Mouse (Mus musculus): ENCODE results near the gene Chrna9.

Chrna9 gene

GRCm38 (mm10) chr5:65934783-65935182 is at the start of gene Chrna9:
Gene Chrna9, plus strand, starts transcription at chr5:65934921.
- DNase-seq (ENCODE audit: low read depth, low spot score), result no peak

GRCm38 (mm10) chr5:65885699-65886443 is 48.9 kb upstream of the Chrna9 start:
- DNase-seq (ENCODE audit: low read depth, low spot score), result no peak

- no peak for DNase-seq (ENCODE audit: low read depth, low spot score)
Measured at GRCm38 (mm10) chr5:65888102-65888501, 46.6 kb upstream of the Chrna9 start.

- DNase-seq (ENCODE audit: low read depth, low spot score), result no peak
Measured at GRCm38 (mm10) chr5:65888998-65889397, 45.7 kb upstream of the Chrna9 start.

DNA sequence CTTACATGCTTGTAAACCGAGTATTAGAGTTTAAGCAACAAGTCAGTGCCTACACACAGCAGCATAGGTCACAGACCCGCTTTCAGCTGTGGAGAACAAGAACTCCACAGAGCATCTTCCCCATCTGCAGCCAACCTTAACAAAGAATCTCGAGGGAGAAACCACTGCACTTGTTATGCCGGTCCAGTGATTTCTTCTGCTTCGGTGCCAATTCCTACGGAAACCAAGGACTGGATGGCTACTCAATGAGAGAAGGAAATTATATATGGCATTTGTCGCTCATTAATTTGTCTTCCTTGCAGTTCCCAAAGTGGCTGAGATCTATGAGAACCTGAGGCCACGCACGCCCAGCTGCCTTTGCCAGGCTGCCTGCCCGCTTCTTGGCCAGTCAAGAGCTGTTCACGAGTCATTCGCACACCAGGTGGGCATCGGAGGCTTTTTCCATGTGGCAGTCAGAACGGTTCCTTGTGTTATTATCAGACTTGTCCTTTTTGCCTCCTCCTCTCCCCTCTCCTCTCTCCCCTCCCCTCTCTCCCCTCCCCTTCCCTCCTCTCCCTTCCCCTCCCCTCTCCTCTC is 43.4 kb upstream of the Chrna9 start:
- no peak for DNase-seq (ENCODE audit: low read depth, low spot score)

DNA sequence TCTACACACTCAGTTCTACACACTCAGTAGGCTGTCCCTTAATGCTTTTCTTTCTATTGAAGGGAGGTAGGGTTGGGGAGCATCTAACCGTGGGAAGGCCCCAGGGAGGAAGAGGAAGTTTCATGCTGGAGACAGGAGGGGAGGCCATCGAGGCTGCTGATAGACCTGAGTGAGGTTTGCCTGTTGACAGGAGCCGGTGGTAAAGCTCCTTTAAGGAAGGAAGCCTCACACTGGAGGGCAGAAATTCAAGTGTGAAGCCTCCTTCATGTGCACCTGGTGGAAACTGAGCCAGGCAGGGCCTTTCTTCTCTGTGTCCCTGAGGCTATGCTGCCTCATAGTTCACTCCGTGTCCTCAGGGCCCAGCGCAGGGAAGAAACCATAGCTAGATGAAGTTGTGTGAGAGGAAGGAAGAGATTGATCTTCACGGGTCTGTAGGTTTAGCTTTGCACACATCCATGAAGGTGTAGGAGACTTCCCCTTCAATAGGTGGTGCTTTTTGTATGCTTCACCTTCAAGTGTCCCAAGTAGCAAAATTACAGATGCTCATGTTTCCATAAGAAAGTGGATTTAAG is 39.5 kb upstream of the Chrna9 start:
- DNase-seq (ENCODE audit: low read depth, low spot score), result no peak

DNA sequence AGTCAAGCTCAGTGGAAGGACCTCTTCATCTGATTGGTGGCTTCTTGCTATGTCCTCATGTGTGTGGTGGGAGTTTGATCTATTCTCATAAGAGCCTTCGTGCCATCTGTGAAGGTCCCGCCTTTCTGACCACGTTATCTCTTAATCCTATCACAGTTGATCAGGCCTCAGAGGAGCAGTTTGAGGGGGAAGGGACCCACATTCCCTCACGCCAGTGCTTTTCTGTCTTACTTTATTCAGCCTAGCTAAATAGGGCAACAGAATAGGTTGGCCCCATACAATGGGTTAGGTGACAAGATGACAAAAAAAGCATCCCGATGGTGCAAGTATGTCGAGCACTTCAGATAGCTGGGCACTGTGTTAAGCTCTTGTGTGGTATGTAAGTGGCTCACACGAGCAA is 39.0 kb upstream of the Chrna9 start:
- DNase-seq (ENCODE audit: low read depth, low spot score), result no peak

- DNase-seq (ENCODE audit: low read depth, low spot score), result no peak
Measured at GRCm38 (mm10) chr5:65897731-65898130, 37.0 kb upstream of the Chrna9 start.

- DNase-seq (ENCODE audit: low read depth, low spot score), result no peak
Measured at GRCm38 (mm10) chr5:65898683-65899082, 36.0 kb upstream of the Chrna9 start.

DNA sequence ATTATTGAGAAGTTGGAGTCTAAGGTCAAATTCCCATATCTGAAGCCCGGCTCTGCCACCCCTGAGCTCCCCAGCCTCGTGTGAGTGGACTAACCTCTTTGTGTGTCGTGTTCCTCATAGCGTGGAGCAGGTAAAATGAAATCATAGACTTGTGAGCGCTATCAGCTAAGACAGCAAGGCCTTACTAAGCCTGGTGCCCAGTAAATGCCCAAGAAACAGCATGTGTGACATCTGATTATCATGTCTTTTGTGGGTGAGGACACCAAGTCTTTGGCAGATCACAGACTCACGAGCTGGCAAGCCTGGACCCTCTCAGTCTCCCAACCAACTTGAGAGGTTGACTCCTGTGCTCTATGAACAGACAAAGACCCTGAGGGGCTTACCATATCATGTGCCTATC is 34.6 kb upstream of the Chrna9 start:
- no peak for DNase-seq (ENCODE audit: low read depth, low spot score)

DNA sequence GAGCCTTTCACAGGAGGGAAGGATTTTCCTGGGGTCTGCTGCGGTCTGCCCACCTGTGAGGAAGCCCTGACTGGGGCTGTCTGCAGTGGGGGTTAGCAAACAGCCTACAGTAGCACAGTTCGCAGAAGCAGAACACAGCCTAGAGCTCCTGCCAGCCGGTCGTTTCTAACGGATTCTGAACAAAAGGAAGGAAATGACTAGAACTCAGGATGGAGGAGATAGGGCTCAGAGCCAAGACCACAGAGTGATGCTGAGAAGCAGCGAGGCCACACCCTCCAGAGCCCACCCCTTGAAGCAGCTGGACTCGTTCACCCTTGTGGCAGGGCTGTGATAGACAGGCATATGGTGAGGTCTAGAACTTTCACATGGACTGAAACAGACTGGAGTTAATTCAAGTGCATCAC is 33.9 kb upstream of the Chrna9 start:
- DNase-seq (ENCODE audit: low read depth, low spot score), result no peak

- DNase-seq (ENCODE audit: low read depth, low spot score), result no peak
Measured at GRCm38 (mm10) chr5:65901868-65902418, 32.8 kb upstream of the Chrna9 start.

DNA sequence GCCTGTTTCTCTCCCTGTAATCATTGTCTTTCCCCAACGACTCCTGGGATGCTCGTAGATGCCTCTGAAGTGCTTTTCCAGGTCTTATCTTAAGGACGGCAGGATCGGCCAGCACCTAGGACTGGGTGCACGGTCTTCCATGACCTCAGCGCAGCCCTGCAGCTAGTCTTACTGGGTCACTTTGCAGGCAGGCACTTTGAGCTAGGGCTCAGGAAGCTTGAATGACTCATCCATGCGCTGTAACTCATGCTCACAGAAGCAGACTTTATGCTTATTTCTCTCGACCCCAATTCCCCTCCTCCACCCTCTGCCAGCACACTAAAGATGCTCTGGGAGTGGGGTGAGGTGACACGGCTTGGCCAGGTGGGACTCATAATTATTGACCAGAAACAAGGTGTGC is 31.9 kb upstream of the Chrna9 start:
- no peak for DNase-seq (ENCODE audit: low read depth, low spot score)

DNA sequence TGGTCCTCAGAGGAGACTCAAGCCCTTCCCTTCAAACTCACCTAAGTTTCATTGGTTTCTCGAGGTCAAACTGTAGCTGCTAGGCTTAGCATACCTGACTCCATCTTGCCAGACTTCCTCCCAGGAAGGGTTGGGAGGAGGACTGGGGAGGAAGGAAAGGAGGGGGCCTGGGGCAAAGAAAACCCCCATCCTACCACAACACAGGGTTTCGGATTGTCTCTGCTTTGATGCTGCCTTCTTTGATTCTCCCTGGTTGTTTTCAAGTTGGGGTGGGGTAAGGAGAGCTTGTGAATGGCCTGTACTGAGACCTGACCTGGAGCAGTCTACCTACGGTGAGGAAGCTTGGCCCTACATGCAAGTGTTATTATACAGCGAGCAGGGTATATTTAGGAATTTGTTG is 30.2 kb upstream of the Chrna9 start:
- no peak for DNase-seq (ENCODE audit: low read depth, low spot score)

DNA sequence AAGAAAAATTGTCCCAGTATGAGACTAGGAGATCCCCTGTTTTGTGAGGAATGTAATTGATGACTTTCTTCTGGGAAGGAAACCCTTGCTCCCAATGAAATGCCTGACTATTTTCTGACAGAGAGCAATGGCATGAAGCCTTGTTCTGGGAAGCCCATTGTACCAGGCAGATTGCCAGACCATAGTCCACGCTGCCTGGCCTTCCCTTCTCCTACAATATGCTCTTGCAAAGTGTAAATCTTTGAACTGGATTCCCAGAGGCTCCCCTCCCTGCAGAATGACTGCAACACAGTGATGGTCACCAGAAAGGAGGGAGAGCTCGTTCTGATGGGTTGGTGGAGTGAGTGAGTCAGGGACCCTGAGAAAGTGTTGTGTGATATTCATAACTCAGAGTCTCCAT is 26.0 kb upstream of the Chrna9 start:
- DNase-seq (ENCODE audit: low read depth, low spot score), result no peak

GRCm38 (mm10) chr5:65909321-65909720 is 25.4 kb upstream of the Chrna9 start:
- no peak for DNase-seq (ENCODE audit: low read depth, low spot score)

DNA sequence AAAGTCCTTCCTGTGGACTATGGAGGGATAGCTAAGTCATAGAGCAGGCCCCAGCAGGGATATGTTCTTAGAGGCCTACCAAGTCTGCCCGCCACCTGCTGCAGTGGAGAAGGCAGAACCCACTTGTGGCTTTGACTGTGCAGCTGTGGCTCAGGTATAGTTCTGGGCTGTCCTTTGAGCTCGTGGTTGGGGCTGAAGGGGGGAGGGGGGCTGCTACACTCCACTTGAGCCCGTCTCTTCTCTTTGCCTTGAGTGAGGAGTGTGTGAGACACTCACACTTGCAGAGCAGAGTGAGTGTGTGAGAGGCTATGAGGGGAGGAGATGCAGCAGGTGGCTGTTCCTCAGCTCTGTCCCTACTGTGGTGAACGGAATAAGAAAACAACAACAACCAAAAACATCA is 24.3 kb upstream of the Chrna9 start:
- no peak for DNase-seq (ENCODE audit: low read depth, low spot score)

GRCm38 (mm10) chr5:65911676-65912075 is 23.0 kb upstream of the Chrna9 start:
- no peak for DNase-seq (ENCODE audit: low read depth, low spot score)

DNA sequence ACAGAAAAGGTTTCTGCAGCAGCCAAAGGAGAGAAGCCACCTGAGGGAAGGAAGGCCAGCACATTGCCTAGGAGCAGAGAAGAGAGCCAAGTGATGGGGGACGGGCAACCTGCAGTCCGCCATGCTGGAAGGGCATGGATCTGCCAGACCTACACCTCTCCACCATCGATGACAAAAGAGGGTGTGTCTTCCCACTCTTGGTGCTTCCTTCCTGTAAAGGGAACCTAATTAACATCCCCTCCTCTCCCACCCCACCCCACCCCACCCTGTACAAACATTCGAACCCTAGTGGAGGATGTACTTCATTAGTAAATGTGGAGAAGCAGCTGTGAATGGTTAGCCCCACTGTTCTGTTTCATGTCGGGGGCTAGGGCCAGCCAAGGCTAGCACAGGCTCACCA is 22.5 kb upstream of the Chrna9 start:
- DNase-seq (ENCODE audit: low read depth, low spot score), result no peak

DNA sequence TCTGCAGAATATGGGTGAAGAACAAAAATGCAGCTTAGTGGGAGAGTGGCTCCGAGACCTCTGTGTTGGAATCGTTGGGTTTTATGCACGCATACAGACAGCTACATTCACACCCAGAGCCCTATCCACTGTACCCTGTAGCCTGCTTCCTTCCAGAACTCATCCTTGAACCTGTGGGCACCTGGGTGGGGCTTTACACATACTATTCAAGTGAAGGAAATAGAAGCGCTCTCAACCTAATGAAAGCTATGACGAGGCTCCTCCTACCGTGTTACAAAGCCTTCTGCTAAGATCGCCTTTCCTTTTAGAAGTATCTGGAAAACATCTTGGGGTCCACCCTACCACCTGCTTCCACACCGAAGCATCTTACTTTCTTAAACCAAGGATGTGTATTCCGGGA is 21.6 kb upstream of the Chrna9 start:
- DNase-seq (ENCODE audit: low read depth, low spot score), result no peak

DNA sequence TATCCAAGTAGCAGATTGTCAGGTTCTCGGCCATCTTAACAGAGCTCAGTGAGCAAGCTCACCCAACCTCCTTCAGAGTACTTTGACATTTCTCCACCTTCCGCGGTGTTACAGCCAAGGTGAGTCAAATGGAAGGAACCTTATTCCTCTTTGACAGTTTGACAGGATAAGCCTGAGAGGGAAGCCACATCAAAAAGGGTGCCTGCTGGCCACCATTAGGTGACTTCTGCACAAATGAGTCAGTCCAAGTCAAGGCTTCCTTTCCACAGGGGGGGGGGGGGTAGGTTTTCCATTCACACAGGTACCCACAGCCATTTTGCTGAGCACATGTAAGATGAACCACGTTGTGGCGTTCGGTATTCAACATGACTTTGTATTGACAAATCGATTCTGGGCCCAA is 20.4 kb upstream of the Chrna9 start:
- no peak for DNase-seq (ENCODE audit: low read depth, low spot score)

DNA sequence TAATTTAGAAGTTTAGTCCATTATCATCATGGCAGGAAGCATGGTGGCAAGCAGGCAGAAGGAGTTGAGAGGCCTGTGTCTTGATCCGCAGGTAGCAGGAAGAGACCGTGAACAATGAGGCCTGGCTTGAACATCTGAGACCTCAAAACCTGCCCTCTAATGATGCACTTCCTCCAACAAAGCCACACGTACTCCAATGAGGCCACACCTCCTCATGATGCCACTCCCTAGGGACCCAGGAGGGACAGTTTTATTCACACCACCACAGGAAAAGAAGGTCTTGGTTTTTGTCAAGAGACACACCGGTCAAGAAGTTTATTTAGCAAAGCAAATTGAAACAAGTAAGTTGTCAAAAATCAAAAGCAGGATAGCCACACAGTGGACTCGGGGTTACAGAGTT is 17.8 kb upstream of the Chrna9 start:
- no peak for DNase-seq (ENCODE audit: low read depth, low spot score)

- no peak for DNase-seq (ENCODE audit: low read depth, low spot score)
Measured at GRCm38 (mm10) chr5:65918601-65919000, 16.1 kb upstream of the Chrna9 start.
